Mouse (Mus musculus): ENCODE measurements around the gene Nfe2. TPM values are rescaled to one million over a fixed set of nuclear protein-coding genes. Genes with fewer than 3 reads are reported as not detected.

Gene Nfe2
- total and polyA plus RNA-seq, 2 experiments from 2014 or later = 0.32 to 0.99 TPM

DNA sequence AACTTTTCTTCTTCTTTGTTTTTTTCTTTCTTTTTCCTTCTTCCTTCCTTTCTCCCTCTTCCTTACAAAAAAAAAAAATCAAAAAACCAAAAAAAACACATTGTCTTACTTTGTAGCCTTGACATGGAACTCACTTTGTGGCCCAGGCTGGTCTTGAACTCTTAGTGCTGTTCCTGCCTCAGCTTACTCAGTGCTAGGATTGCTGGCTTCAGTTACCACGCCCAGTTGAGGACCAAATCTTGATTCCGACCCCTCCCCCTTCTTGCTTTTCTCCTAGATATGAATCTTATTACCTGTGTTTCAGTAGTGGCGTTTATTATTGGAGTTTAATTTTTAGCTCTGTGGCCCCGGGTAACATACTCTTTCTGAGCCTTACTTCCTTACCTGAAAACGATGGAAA, 959 bp upstream of the Nfe2 start:
- Histone ChIP-seq H3K27me3 (ENCODE audit: insufficient read depth, low read length) (peaks cover 3% of the 10 kb centered on the region), H3K4me3 (ENCODE audit: low read depth, low read length) (no peak overlapping the region), H3K4me2 (ENCODE audit: low read depth, low read length, poor library complexity, severe bottlenecking) (no peak overlapping the region), H3K9ac (replicated peaks; ENCODE audit: low read length, poor library complexity, severe bottlenecking) (no peak overlapping the region), H3K36me3 (ENCODE audit: insufficient read depth, low read length) (no peaks in the 10 kb centered on the region), H3K27ac (ENCODE audit: low read depth, low read length) (no peak overlapping the region), H3K9me3 (ENCODE audit: low read length) (no peaks in the 10 kb centered on the region), H3K4me1 (ENCODE audit: insufficient read depth, low read length) (no peaks in the 10 kb centered on the region)
- no peak for DNase-seq (ENCODE audit: low spot score)
- no peak for TF ChIP-seq CTCF (IDR thresholded peaks at IDR 0.05)
- no peak for ATAC-seq (ENCODE audit: low FRiP score)
- 83% methylated on average over 5 of the region's 5 CpGs for WGBS

DNA sequence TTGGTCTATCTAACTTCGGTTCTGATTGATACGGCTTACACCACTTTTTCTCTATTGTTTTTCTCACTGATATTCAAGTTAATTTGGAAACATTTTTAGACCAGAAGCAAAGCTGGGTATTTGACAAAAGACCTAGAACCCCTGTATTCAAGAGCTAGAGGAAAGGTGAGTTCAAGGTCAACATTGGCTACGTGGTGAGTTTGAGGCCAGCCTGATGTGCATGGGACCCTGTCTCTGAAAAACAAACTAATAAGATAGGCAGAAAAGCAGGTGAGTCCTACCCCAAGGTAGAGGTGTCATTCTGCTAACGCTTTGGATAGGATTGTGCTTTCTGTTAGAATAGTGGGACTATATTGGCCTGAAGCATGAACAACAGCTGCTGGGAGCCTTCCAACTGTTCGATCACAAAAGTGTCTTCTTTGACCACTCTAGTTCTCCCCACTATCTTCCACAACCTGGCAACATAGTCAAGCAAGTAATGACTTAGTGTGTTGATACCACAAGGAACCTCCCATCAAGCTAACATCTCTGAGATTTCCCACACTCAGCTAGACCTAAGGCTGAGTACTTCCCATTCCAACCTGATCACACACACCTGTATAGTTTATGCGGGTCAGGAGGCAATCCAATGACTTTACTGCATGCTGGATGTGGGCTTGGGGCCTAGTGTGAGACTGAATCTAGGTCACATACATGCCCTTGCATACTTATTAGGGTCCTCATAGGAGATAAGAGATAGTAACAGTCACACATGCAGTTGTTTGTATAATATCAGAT, 1.8 kb downstream of the Nfe2 start:
- no peak for TF ChIP-seq CTCF (IDR thresholded peaks at IDR 0.05)
- H3K36me3 ChIP-seq (ENCODE audit: insufficient read depth, low read length) = no peaks in the 10 kb centered on the region
- no peaks in the 10 kb centered on the region for H3K4me1 ChIP-seq (ENCODE audit: insufficient read depth, low read length)
- DNase-seq (ENCODE audit: low spot score) (no peak), ATAC-seq (ENCODE audit: low FRiP score) (no peak)
- no peak overlapping the region for H3K9ac ChIP-seq (replicated peaks; ENCODE audit: low read length, poor library complexity, severe bottlenecking)
- no peak overlapping the region for H3K27ac ChIP-seq (ENCODE audit: low read depth, low read length)
- H3K27me3 ChIP-seq (ENCODE audit: insufficient read depth, low read length) = peaks cover 3% of the 10 kb centered on the region
- no peak overlapping the region for H3K4me2 ChIP-seq (ENCODE audit: low read depth, low read length, poor library complexity, severe bottlenecking)
- WGBS = 90% methylated on average over 6 of the region's 6 CpGs
- H3K4me3 ChIP-seq (ENCODE audit: low read depth, low read length) = no peak overlapping the region
- no peaks in the 10 kb centered on the region for H3K9me3 ChIP-seq (ENCODE audit: low read length)

DNA sequence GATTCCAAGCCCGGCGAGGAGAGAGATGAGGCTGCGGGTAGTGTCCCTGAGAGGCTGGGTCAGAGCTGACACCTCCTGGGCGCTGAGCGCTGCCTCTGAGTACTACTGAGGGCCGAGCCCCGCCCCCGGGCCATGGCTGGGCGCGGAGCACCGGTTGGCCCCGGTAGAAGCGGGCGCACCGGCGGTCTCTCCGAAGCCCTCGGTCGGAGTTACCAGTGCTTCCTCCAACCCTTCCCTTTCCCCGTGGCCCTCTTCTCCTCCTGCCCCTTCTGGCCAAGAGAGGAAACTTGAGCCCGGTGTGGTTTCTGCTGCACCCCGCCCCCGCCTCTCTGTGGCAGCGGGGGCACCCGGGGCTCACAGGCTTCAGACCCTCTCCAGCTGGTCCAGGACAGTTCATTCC, 3.0 kb downstream of the Nfe2 start:
- no peak overlapping the region for H3K27ac ChIP-seq (ENCODE audit: low read depth, low read length)
- H3K9ac ChIP-seq (replicated peaks; ENCODE audit: low read length, poor library complexity, severe bottlenecking) = peak overlapping the region; percentile 40; the same call in 1 of the 2 replicates
- peaks cover 3% of the 10 kb centered on the region for H3K27me3 ChIP-seq (ENCODE audit: insufficient read depth, low read length)
- H3K4me1 ChIP-seq (ENCODE audit: insufficient read depth, low read length) = no peaks in the 10 kb centered on the region
- peak overlapping the region; percentile 35 for H3K4me3 ChIP-seq (ENCODE audit: low read depth, low read length)
- H3K4me2 ChIP-seq (ENCODE audit: low read depth, low read length, poor library complexity, severe bottlenecking) = peak overlapping the region; percentile 63
- WGBS = 0% methylated on average over 24 of the region's 25 CpGs
- ATAC-seq (ENCODE audit: low FRiP score) (peak; percentile 63; the same call in 1 of the 2 replicates), DNase-seq (ENCODE audit: low spot score) (peak; percentile 27)
- TF ChIP-seq CTCF (IDR thresholded peaks at IDR 0.05) = peak; percentile 45
- no peaks in the 10 kb centered on the region for H3K36me3 ChIP-seq (ENCODE audit: insufficient read depth, low read length)
- H3K9me3 ChIP-seq (ENCODE audit: low read length) = no peaks in the 10 kb centered on the region

DNA sequence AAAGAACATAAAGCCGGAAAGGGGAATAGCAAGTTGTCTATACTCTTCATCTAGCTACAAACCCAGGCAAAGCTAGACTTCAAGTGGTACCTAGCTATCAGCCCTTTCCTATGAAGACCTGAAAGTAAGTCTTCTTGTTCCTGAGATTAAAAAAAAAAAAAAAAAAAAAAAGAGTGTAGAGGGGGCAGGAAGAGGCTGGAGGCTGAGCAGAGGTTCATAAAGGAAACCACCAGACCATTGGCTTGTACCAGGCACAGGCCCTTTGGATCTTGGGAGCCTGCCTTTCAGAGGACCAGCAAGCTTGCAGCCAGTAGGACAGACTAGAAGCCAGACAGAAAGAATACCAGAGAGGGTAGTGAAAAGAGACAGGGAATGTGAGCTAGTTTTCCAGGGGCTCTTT, 4.9 kb downstream of the Nfe2 start:
- DNase-seq (ENCODE audit: low spot score) = no peak
- no peak overlapping the region for H3K27ac ChIP-seq (ENCODE audit: low read depth, low read length)
- H3K9ac ChIP-seq (replicated peaks; ENCODE audit: low read length, poor library complexity, severe bottlenecking) = no peak overlapping the region
- no peak overlapping the region for H3K4me2 ChIP-seq (ENCODE audit: low read depth, low read length, poor library complexity, severe bottlenecking)
- no peak for ATAC-seq (ENCODE audit: low FRiP score)
- H3K27me3 ChIP-seq (ENCODE audit: insufficient read depth, low read length) = peaks cover 2% of the 10 kb centered on the region
- H3K9me3 ChIP-seq (ENCODE audit: low read length) = no peaks in the 10 kb centered on the region
- no peak overlapping the region for H3K4me3 ChIP-seq (ENCODE audit: low read depth, low read length)
- WGBS = 96% methylated on average over 1 of the region's 1 CpGs
- H3K4me1 ChIP-seq (ENCODE audit: insufficient read depth, low read length) = no peaks in the 10 kb centered on the region
- peaks cover 10% of the 10 kb centered on the region; the same call in 1 of the 2 replicates for H3K36me3 ChIP-seq (ENCODE audit: insufficient read depth, low read length)
- no peak for TF ChIP-seq CTCF (IDR thresholded peaks at IDR 0.05)

DNA sequence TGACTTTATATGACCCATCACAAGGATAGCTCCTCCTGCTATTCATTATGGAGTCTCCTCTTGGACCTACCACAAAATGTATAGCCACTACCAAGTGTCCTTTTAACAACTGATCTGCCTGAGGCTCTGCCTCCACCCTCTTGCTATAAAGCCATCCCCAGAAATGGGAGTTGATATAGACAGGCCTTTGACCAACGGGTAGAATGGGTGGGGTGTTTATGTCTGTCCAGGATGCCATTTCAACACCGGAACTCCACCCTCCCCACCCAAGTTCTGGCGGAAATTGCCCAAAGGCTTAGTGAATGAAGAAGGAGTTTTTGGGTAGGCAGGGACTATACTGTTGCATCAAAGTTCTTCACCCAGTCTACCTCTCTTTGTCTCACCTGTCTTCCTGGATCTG, 5.5 kb downstream of the Nfe2 start:
- no peak for ATAC-seq (ENCODE audit: low FRiP score)
- no peaks in the 10 kb centered on the region for H3K27me3 ChIP-seq (ENCODE audit: insufficient read depth, low read length)

DNA sequence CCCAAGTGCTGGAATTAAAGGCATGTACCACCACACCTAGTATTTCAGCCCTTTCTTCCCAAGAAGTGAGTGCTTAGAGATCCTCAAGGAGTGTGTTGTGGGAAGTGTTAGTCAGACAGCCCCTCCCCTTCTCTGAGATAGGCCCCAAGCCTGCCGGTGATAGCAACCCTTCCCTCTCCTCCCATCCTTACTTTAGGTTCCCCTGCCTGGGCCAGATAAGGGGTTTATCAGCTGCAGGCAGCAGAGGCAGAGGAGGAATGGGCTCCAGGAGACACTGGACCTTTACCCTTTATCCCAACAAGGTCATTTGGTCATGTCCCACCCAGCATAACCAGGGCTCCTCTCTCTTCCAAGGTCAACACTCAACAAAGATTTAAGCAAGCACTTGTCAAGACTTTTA, 6.6 kb downstream of the Nfe2 start:
- Histone ChIP-seq H3K4me1 (ENCODE audit: insufficient read depth, low read length) (no peaks in the 10 kb centered on the region), H3K27ac (ENCODE audit: low read depth, low read length) (no peak overlapping the region), H3K4me3 (ENCODE audit: low read depth, low read length) (no peak overlapping the region), H3K4me2 (ENCODE audit: low read depth, low read length, poor library complexity, severe bottlenecking) (no peak overlapping the region), H3K36me3 (ENCODE audit: insufficient read depth, low read length) (peaks cover 26% of the 10 kb centered on the region), H3K27me3 (ENCODE audit: insufficient read depth, low read length) (no peaks in the 10 kb centered on the region), H3K9me3 (ENCODE audit: low read length) (no peaks in the 10 kb centered on the region), H3K9ac (replicated peaks; ENCODE audit: low read length, poor library complexity, severe bottlenecking) (no peak overlapping the region)
- DNase-seq (ENCODE audit: low spot score) = no peak
- ATAC-seq (ENCODE audit: low FRiP score) = no peak
- no peak for TF ChIP-seq CTCF (IDR thresholded peaks at IDR 0.05)
- WGBS = 76% methylated on average over 1 of the region's 1 CpGs

More for the DNA sequence above, 5.5 kb downstream of the Nfe2 start:
- no peak for TF ChIP-seq CTCF (IDR thresholded peaks at IDR 0.05)
- no peak overlapping the region for H3K4me3 ChIP-seq (ENCODE audit: low read depth, low read length)
- no peak overlapping the region for H3K27ac ChIP-seq (ENCODE audit: low read depth, low read length)
- peaks cover 17% of the 10 kb centered on the region for H3K36me3 ChIP-seq (ENCODE audit: insufficient read depth, low read length)
- 88% methylated on average over 3 of the region's 3 CpGs for WGBS
- no peak overlapping the region for H3K4me2 ChIP-seq (ENCODE audit: low read depth, low read length, poor library complexity, severe bottlenecking)
- no peaks in the 10 kb centered on the region for H3K9me3 ChIP-seq (ENCODE audit: low read length)
- no peak overlapping the region for H3K9ac ChIP-seq (replicated peaks; ENCODE audit: low read length, poor library complexity, severe bottlenecking)
- H3K4me1 ChIP-seq (ENCODE audit: insufficient read depth, low read length) = no peaks in the 10 kb centered on the region
- DNase-seq (ENCODE audit: low spot score) = no peak
